Mouse (Mus musculus) forebrain, embryonic 10.5 days (tissue): ENCODE data around the gene Myl6b. TPM values are rescaled to one million over a fixed set of nuclear protein-coding genes. Genes with fewer than 3 reads are reported as not detected.

ENCODE experiments used
- DNase-seq: peaks from one replicate; pipeline ENCODE4 v3.0.0-alpha.2; 2017; ENCODE audit warnings: low spot score; ENCODE audit errors: extremely low spot score
- H3K27ac ChIP-seq: fragments of 300-500 bp; sonication (generic); 2 replicates; pipeline ENCODE4 v1.5.1; 2016; ENCODE audit warnings: mild to moderate bottlenecking
- H3K27me3 ChIP-seq: fragments of 300-500 bp; sonication (generic); 2 replicates; pipeline ENCODE4 v1.6.1; 2016; ENCODE audit warnings: mild to moderate bottlenecking; ENCODE audit not compliant: poor library complexity, severe bottlenecking
- H3K36me3 ChIP-seq: fragments of 300-500 bp; sonication (generic); replicated peaks from 2 replicates; pipeline ENCODE4 v1.6.1; 2016; ENCODE audit warnings: mild to moderate bottlenecking, moderate library complexity
- H3K4me1 ChIP-seq: fragments of 300-500 bp; sonication (generic); 2 replicates; pipeline ENCODE4 v1.6.1; 2016
- H3K4me3 ChIP-seq: fragments of 300-500 bp; sonication (generic); 2 replicates; pipeline ENCODE4 v1.5.1; 2016; ENCODE audit warnings: mild to moderate bottlenecking, moderate library complexity
- H3K9me3 ChIP-seq: fragments of 300-500 bp; sonication (generic); 2 replicates; pipeline ENCODE4 v1.6.1; 2016; ENCODE audit warnings: mild to moderate bottlenecking, moderate library complexity
- whole genome bisulfite sequencing: fragments of 180-500 bp; shearing (Covaris S2); methylation state at CpG from one replicate; pipeline ENCODE4 v1.1.7; 2016; 5-methylcytosine and 5-hydroxymethylcytosine counted together
- polyA plus RNA-seq: library from polyadenylated mRNA; unstranded; fragments of >200 nt; fragmentation: Nextera tagmentation; extraction: Ambion mirVana; gene quantifications from 2 replicates; pipeline ENCODE4 v1.2.1, GENCODE M21; 2016

Myl6b gene
- polyA plus RNA-seq, 1 experiment from 2014 or later: 1.9 TPM

GRCm38 (mm10) chr10:128535206-128535605, 36.7 kb upstream of the Myl6b start:
- Histone ChIP-seq H3K27ac (no peak overlapping the region), H3K36me3 (0 out of 2 replicates have a peak, but pooled peaks cover 3% of the 10 kb centered on the region), H3K4me1 (peaks cover 10% of the 10 kb centered on the region), H3K27me3 (0 out of 2 replicates have a peak, but pooled peaks cover 4% of the 10 kb centered on the region), H3K4me3 (no peak overlapping the region), H3K9me3 (no peaks in the 10 kb centered on the region)
- 83% methylated on average over 2 of the region's 2 CpGs for whole genome bisulfite sequencing
- no peak for DNase-seq

DNA sequence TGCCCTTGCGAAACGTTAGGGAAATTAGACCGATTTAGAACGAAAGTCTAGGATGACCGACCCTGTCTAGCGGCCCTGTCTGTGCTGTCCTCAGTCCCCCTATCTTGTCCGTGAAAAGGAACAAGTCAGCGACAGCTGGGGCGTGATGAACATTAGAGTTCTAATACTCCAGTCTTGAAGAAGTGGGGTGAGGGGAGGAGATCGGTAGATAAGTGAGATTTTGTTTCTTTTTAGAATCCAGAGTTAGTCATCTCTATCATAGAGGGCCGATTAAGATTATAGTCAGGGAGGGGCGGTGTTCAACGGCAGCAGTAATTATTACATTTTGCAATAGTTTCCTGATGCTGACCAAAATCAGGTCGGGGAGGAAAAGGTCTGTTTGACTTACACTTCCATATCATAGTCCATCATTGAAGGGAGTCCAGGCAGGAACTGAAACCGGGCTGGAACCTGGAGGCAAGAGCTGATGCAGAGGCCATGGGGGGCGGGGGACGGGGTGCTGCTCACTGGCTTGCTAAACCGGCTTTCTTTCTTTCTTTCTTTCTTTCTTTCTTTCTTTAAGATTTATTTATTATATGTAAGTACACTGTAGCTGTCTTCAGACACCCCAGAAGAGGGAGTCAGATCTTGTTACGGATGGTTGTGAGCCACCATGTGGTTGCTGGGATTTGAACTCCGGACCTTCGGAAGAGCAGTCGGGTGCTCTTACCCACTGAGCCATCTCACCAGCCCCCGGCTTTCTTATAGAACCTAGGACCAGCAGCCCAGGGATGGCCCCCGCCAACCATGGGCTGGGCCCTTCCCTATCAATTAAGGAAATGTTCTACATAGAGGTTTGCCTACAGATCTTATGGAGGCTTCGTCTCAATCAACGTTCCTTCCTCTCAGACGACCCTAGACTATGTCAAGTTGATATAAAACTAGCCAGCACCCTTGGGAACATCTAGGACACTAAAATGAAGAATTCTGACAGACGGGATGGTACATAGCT, 28.2 kb upstream of the Myl6b start:
- Histone ChIP-seq H3K27me3 (peaks cover 80% of the 10 kb centered on the region), H3K9me3 (no peaks in the 10 kb centered on the region), H3K4me1 (peaks cover 30% of the 10 kb centered on the region), H3K36me3 (no peaks in the 10 kb centered on the region), H3K4me3 (peak overlapping the region; percentile 83), H3K27ac (0 out of 2 replicates have a peak overlapping the region, but pooled peaks have one; percentile 82)
- no peak for DNase-seq
- WGBS: 30% methylated on average over 28 of the region's 28 CpGs

- Histone ChIP-seq H3K27me3 (peaks cover 89% of the 10 kb centered on the region), H3K4me3 (peak within 1 kb of the TSS; percentile 83), H3K4me1 (peaks cover 30% of the 10 kb centered on the region), H3K9me3 (no peaks in the 10 kb centered on the region), H3K36me3 (no peaks in the 10 kb centered on the region), H3K27ac (peak within 1 kb of the TSS; percentile 82)
- whole genome bisulfite sequencing: under 1% methylated on average over 37 of the region's 37 CpGs
- peak; percentile 93 for DNase-seq
Measured at GRCm38 (mm10) chr10:128525671-128526308, 27.3 kb upstream of the Myl6b start, which contains the start of gene Esyt1. Esyt1 (minus strand) TSS chr10:128525871.

DNA sequence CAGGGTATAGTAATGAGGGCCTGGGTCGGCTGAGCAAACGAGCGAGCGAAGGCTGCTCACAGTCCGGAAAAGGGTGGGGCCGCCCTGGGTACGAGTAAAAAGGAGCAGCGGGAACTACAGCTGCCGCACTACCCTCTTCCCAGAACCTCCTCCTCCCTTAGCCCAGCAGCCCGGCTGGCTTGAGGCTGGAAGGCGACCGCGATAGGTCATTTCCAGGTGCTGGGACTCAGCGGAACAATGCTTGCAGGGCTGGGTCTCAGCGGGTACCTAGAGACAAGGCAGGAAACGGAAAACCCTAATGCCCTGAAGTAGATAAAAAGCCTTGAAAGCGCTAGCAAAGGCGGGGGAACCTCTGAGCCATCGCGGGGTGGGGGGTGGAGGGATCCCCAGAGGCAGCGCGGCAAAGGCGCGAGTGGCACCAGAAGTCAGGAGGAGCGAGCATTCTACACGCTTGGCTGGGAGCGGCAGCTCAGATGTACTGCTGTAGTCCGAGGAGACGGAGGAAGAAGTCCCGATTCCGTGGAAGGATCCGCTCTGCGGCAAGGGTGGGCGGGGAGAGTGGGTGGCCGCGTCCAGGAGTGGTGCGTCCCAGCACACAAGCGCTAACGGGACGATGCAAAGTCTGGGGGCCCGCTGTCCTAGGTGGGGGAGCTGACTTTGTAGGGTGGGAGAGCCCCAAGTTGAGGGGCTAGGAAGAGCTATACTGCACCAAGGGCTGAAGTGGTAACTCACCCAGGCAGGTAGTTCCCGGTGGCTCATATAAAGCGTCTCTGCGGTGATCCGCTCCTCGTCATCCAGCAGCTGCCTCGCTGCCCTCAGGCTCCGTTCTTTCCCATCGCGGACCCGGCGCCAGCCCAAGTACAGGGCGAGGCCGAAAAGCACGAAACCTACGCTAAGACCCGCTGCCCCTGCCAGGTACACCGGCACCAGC, 26.5 kb upstream of the Myl6b start:
- peak; percentile 72 for DNase-seq
- Histone ChIP-seq H3K27ac (peak overlapping the region; percentile 82), H3K4me3 (peak overlapping the region; percentile 83), H3K27me3 (peaks cover 95% of the 10 kb centered on the region), H3K36me3 (0 out of 2 replicates have a peak, but pooled peaks cover 4% of the 10 kb centered on the region), H3K4me1 (peaks cover 30% of the 10 kb centered on the region), H3K9me3 (no peaks in the 10 kb centered on the region)
- under 1% methylated on average over 58 of the region's 58 CpGs for WGBS

GRCm38 (mm10) chr10:128524111-128524731, 25.7 kb upstream of the Myl6b start:
- H3K27ac ChIP-seq: peak overlapping the region; percentile 82
- peaks cover 30% of the 10 kb centered on the region for H3K4me1 ChIP-seq
- no peak for DNase-seq
- 5% methylated on average over 11 of the region's 11 CpGs for WGBS
- H3K4me3 ChIP-seq: peak overlapping the region; percentile 83
- peaks cover 4% of the 10 kb centered on the region; the same call in 1 of the 2 replicates for H3K36me3 ChIP-seq
- H3K27me3 ChIP-seq: peaks cover 95% of the 10 kb centered on the region
- no peaks in the 10 kb centered on the region for H3K9me3 ChIP-seq

- DNase-seq: no peak
- Histone ChIP-seq H3K9me3 (no peaks in the 10 kb centered on the region), H3K4me3 (no peak overlapping the region), H3K27me3 (peaks cover 96% of the 10 kb centered on the region), H3K27ac (no peak overlapping the region), H3K36me3 (peaks cover 12% of the 10 kb centered on the region; the same call in 1 of the 2 replicates), H3K4me1 (peaks cover 32% of the 10 kb centered on the region)
- 85% methylated on average over 6 of the region's 6 CpGs for WGBS
Measured at GRCm38 (mm10) chr10:128522351-128522750, 23.9 kb upstream of the Myl6b start.

DNA sequence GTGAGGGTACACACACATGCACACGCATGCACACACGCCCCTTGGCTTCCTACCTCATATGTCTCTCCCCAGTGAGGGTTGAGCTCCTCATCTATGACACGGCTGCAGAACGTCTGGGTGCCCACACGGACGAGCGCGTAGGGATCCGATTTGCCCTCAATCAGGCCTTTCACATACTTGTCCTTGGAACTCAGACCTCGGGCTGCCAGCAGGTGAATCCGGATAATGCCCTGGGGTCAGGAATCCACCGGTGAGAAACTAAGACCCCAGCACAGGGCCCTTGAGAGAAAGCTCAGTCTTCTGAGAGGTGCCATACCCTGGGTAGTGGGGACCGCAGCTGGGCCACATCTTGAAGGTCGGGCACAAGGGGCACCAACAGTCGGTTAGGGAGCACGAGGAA, 22.1 kb upstream of the Myl6b start:
- 87% methylated on average over 16 of the region's 16 CpGs for WGBS
- Histone ChIP-seq H3K27me3 (peaks cover 100% of the 10 kb centered on the region), H3K27ac (no peak overlapping the region), H3K4me3 (no peak overlapping the region), H3K9me3 (no peaks in the 10 kb centered on the region), H3K36me3 (peaks cover 14% of the 10 kb centered on the region; the same call in 1 of the 2 replicates), H3K4me1 (peaks cover 34% of the 10 kb centered on the region)
- DNase-seq: no peak

DNA sequence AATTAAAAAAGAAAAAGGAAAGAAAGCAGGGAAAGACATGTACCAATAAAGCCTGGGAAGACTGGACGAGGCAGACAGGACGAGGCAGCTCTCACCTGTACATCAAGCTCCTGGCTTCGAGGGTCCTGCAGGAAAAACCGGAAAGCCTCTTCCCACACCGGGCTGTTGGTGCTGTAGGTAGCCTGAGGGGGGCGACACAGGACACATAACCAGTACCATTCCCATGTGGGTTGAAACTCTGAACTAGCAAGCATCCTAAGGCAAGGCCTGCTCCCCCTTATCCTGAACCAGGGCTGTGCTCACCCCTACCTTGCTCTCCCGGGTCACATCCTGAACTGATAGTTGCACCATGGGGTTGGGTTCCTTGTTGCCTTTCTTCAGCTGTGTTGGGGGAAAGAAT, 20.3 kb upstream of the Myl6b start:
- peaks cover 16% of the 10 kb centered on the region for H3K4me1 ChIP-seq
- no peaks in the 10 kb centered on the region for H3K9me3 ChIP-seq
- no peak overlapping the region for H3K27ac ChIP-seq
- no peak overlapping the region for H3K4me3 ChIP-seq
- no peak for DNase-seq
- peaks cover 91% of the 10 kb centered on the region for H3K27me3 ChIP-seq
- WGBS: 68% methylated on average over 7 of the region's 7 CpGs
- peaks cover 14% of the 10 kb centered on the region; the same call in 1 of the 2 replicates for H3K36me3 ChIP-seq

DNA sequence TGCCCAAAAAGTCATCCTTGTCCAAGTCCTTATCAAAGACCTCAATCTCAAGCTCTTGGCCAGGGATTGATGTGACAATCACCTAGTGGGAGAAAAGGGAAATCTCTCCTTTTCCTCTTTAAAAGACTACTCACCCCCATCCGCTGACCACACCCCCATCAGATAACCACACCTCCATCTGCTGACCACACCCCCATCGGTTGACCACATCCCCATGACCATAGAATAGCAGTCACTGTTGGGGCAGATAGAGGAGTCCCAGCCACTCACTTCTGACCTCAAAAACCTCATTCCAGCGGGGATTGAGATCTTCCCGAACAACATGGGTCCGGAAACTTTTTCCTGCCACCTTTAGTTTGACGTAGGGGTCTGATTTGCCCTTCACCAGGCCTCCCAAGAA, 18.2 kb upstream of the Myl6b start:
- WGBS: 17% methylated on average over 6 of the region's 6 CpGs
- DNase-seq: no peak
- H3K4me1 ChIP-seq: peaks cover 15% of the 10 kb centered on the region
- 0 out of 2 replicates have a peak overlapping the region, but pooled peaks have one; percentile 26 for H3K4me3 ChIP-seq
- no peak overlapping the region for H3K27ac ChIP-seq
- no peaks in the 10 kb centered on the region for H3K9me3 ChIP-seq
- H3K36me3 ChIP-seq: peaks cover 15% of the 10 kb centered on the region; the same call in 1 of the 2 replicates
- peaks cover 70% of the 10 kb centered on the region for H3K27me3 ChIP-seq

GRCm38 (mm10) chr10:128516029-128516428, 17.5 kb upstream of the Myl6b start:
- H3K9me3 ChIP-seq: no peaks in the 10 kb centered on the region
- H3K27ac ChIP-seq: no peak overlapping the region
- no peak for DNase-seq
- peaks cover 15% of the 10 kb centered on the region for H3K4me1 ChIP-seq
- peak overlapping the region; percentile 26 for H3K4me3 ChIP-seq
- peaks cover 63% of the 10 kb centered on the region for H3K27me3 ChIP-seq
- WGBS: 3% methylated on average over 20 of the region's 20 CpGs
- H3K36me3 ChIP-seq: peaks cover 15% of the 10 kb centered on the region; the same call in 1 of the 2 replicates

DNA sequence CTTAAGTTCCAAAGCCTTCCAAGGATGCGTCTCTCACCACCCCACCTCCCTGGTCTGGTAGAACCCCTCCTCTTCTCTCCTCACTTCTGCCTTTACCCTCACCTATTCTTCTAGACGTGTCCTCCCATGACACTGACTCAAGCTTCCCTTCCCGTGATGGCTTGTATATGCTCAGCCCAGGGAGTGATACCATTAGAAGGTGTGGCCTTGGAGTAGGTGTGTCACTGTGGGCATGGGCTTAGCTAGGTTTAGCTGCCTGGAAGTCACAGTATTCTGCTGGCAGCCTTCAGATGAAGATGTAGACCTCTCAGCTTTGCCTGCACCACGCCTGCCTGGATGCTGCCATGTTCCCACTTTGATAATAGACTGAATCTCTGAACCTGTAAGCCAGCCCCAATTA, 16.6 kb upstream of the Myl6b start:
- Histone ChIP-seq H3K36me3 (peaks cover 12% of the 10 kb centered on the region; the same call in 1 of the 2 replicates), H3K4me3 (no peak overlapping the region), H3K27ac (no peak overlapping the region), H3K4me1 (peaks cover 15% of the 10 kb centered on the region), H3K9me3 (no peaks in the 10 kb centered on the region), H3K27me3 (peaks cover 53% of the 10 kb centered on the region)
- DNase-seq: no peak
- WGBS: 83% methylated on average over 4 of the region's 4 CpGs
